Mouse (Mus musculus) CH12.LX (cell line): Measurements from ENCODE around the gene Arhgap45.

Source experiments
- CTCF ChIP-seq, 2 experiments: IDR thresholded peaks in 1 of 2; conservative IDR thresholded peaks in 1 of 2; 2 replicates each; pipeline ENCODE4 v1.5.1; 2011 to 2012; ENCODE audit warnings: low read depth in 2 of 2, low read length in 2 of 2, improper control_type of control experiment in 1 of 2, inconsistent platforms in 1 of 2, mild to moderate bottlenecking in 1 of 2, moderate library complexity in 1 of 2
- EP300 ChIP-seq: IDR thresholded peaks from 2 replicates; pipeline ENCODE4 v1.6.1; 2011; ENCODE audit warnings: low read length, improper control_type of control experiment
- MYC ChIP-seq: IDR thresholded peaks from 2 replicates; pipeline ENCODE4 v1.6.1; 2011; ENCODE audit warnings: low read depth, mild to moderate bottlenecking, improper control_type of control experiment, low read length
- SMC3 ChIP-seq: IDR thresholded peaks from 2 replicates; pipeline ENCODE4 v1.6.1; 2011; ENCODE audit warnings: low read depth, low read length, improper control_type of control experiment
- ZC3H11A ChIP-seq: IDR thresholded peaks from 2 replicates; pipeline ENCODE4 v1.6.1; 2012; ENCODE audit warnings: low read depth, mild to moderate bottlenecking, inconsistent platforms, low read length, improper control_type of control experiment
- ZMIZ1 ChIP-seq: IDR thresholded peaks from 2 replicates; pipeline ENCODE4 v1.6.1; 2012; ENCODE audit warnings: low read depth, mild to moderate bottlenecking, inconsistent platforms, low read length, improper control_type of control experiment
- ZNF384 ChIP-seq: IDR thresholded peaks from 2 replicates; pipeline ENCODE4 v1.6.1; 2012; ENCODE audit warnings: low read depth, low read length, improper control_type of control experiment, inconsistent platforms

DNA sequence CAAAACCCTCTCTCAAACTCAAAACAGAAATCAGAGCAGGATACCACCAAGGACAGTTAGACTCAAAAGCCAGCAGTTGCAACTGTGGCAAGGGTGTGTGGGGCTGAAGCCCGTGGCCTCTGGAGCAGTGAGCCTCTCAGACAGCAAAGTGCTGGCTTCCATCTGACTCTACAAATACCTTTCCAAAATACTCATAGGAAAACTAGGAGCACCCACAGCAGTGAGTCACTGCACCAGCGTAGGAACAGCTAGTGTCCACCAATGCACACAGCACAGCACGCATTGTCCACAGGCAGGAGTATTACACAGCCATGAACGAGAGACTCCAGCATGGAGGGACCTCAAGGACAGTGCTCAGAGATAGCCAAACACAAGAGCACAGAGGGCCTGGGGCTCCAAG lies 59.9 kb downstream of the Arhgap45 start:
- no peak for TF ChIP-seq CTCF (conservative IDR thresholded peaks at IDR 0.05 in 1 of 2, IDR thresholded peaks at IDR 0.05 in 1 of 2; ENCODE audit: low read depth in 2 of 2, low read length in 2 of 2)
- no peak for TF ChIP-seq ZNF384
- no peak for TF ChIP-seq EP300
- no peak for TF ChIP-seq MYC
- TF ChIP-seq ZC3H11A: no peak
- TF ChIP-seq SMC3: no peak
- no peak for TF ChIP-seq ZMIZ1
